Mouse (Mus musculus) MEL (cell line): ENCODE measurements around the gene Gm20696. TPM values are rescaled to one million over a fixed set of nuclear protein-coding genes. Genes with fewer than 3 reads are reported as not detected.

Experiments
- DNase-seq: peaks from one replicate; pipeline ENCODE4 v3.0.0; 2011; ENCODE audit warnings: low read depth, low spot score
- H3K27ac ChIP-seq: 2 replicates; pipeline ENCODE4 v1.5.1; 2012; ENCODE audit warnings: low read depth, mild to moderate bottlenecking, control low read depth, low read length, moderate library complexity; ENCODE audit not compliant: control insufficient read depth
- H3K27me3 ChIP-seq, 2 experiments: fragments of 150-350 bp in 1 of 2; sonication (generic) in 1 of 2; 2 replicates each; pipeline ENCODE4 v1.6.1; 2012; ENCODE audit warnings: low read length in 2 of 2, mild to moderate bottlenecking in 2 of 2, improper control_type of control experiment in 1 of 2, moderate library complexity in 1 of 2; ENCODE audit not compliant: insufficient read depth in 2 of 2, control insufficient read depth in 1 of 2
- H3K36me3 ChIP-seq, 2 experiments: 2 replicates each; pipeline ENCODE4 v1.6.1; 2012 to 2014; ENCODE audit warnings: low read length in 2 of 2, improper control_type of control experiment in 1 of 2, inconsistent platforms in 1 of 2, mild to moderate bottlenecking in 1 of 2; ENCODE audit not compliant: insufficient read depth in 2 of 2, control insufficient read depth in 1 of 2
- H3K4me1 ChIP-seq, 2 experiments: fragments of 150-350 bp in 1 of 2; sonication (generic) in 1 of 2; 2 replicates each; pipeline ENCODE4 v1.6.1; 2012; ENCODE audit warnings: low read length in 2 of 2, improper control_type of control experiment in 1 of 2, mild to moderate bottlenecking in 1 of 2; ENCODE audit not compliant: insufficient read depth in 2 of 2, control insufficient read depth in 1 of 2
- H3K4me3 ChIP-seq, 2 experiments: fragments of 150-350 bp in 1 of 2; sonication (generic) in 1 of 2; 2 replicates each; pipeline ENCODE4 v1.5.1; 2012; ENCODE audit warnings: low read depth in 2 of 2, low read length in 2 of 2, mild to moderate bottlenecking in 2 of 2, moderate library complexity in 2 of 2, control low read depth in 1 of 2, improper control_type of control experiment in 1 of 2; ENCODE audit not compliant: control insufficient read depth in 1 of 2, insufficient read depth in 1 of 2
- H3K79me2 ChIP-seq: 2 replicates; pipeline ENCODE4 v1.6.1; 2012; ENCODE audit warnings: mild to moderate bottlenecking, low read length, moderate library complexity; ENCODE audit not compliant: control insufficient read depth, poor library complexity, insufficient read depth
- H3K9ac ChIP-seq: 2 replicates; pipeline ENCODE4 v1.6.1; 2012; ENCODE audit warnings: low read depth, mild to moderate bottlenecking, control low read depth, low read length, moderate library complexity; ENCODE audit not compliant: control insufficient read depth, poor library complexity, severe bottlenecking
- H3K9me3 ChIP-seq: fragments of 150-350 bp; sonication (generic); replicated peaks from 2 replicates; pipeline ENCODE4 v1.6.1; 2012; ENCODE audit warnings: mild to moderate bottlenecking, low read length, improper control_type of control experiment, moderate library complexity; ENCODE audit not compliant: insufficient read depth
- CHD2 ChIP-seq: IDR thresholded peaks from 2 replicates; pipeline ENCODE4 v1.6.1; 2011; ENCODE audit warnings: low read length, improper control_type of control experiment
- E2F4 ChIP-seq: IDR thresholded peaks from 2 replicates; pipeline ENCODE4 v1.6.1; 2011; ENCODE audit warnings: low read depth, low read length, improper control_type of control experiment, borderline replicate concordance
- ETS1 ChIP-seq: IDR thresholded peaks from 2 replicates; pipeline ENCODE4 v1.6.1; 2012; ENCODE audit warnings: low read depth, mild to moderate bottlenecking, inconsistent platforms, low read length, improper control_type of control experiment, moderate library complexity
- GATA1 ChIP-seq: IDR thresholded peaks from 2 replicates; pipeline ENCODE4 v1.6.1; 2011; ENCODE audit warnings: low read depth, low read length, improper control_type of control experiment
- HCFC1 ChIP-seq: IDR thresholded peaks from 2 replicates; pipeline ENCODE4 v1.6.1; 2012; ENCODE audit warnings: low read depth, mild to moderate bottlenecking, inconsistent platforms, low read length, improper control_type of control experiment, moderate library complexity
- MAX ChIP-seq: IDR thresholded peaks from 2 replicates; pipeline ENCODE4 v1.6.1; 2011; ENCODE audit warnings: low read length, improper control_type of control experiment
- MAZ ChIP-seq: IDR thresholded peaks from 2 replicates; pipeline ENCODE4 v1.6.1; 2012; ENCODE audit warnings: low read depth, mild to moderate bottlenecking, inconsistent platforms, low read length, improper control_type of control experiment
- NELFE ChIP-seq: IDR thresholded peaks from 2 replicates; pipeline ENCODE4 v1.6.1; 2011; ENCODE audit warnings: low read depth, low read length, improper control_type of control experiment
- NRF1 ChIP-seq: IDR thresholded peaks from 2 replicates; pipeline ENCODE4 v1.6.1; 2014; ENCODE audit warnings: low read depth, mild to moderate bottlenecking, inconsistent platforms, low read length, improper control_type of control experiment, moderate library complexity; ENCODE audit not compliant: poor library complexity, insufficient read depth, severe bottlenecking
- POLR2A ChIP-seq, 2 experiments: IDR thresholded peaks; 2 replicates each; pipeline ENCODE4 v1.6.1; 2011 to 2012; ENCODE audit warnings: low read length in 2 of 2, mild to moderate bottlenecking in 2 of 2, control low read depth in 1 of 2, improper control_type of control experiment in 1 of 2, low read depth in 1 of 2, moderate library complexity in 1 of 2; ENCODE audit not compliant: control insufficient read depth in 1 of 2, insufficient read depth in 1 of 2, poor library complexity in 1 of 2
- POLR2AphosphoS2 ChIP-seq: IDR thresholded peaks from 2 replicates; pipeline ENCODE4 v1.6.1; 2011; ENCODE audit warnings: low read length, improper control_type of control experiment
- POLR2AphosphoS5 ChIP-seq: IDR thresholded peaks from 2 replicates; pipeline ENCODE4 v1.6.1; 2012; ENCODE audit warnings: low read depth, borderline replicate concordance, mild to moderate bottlenecking, inconsistent platforms, low read length, moderate library complexity, mixed read lengths
- RAD21 ChIP-seq: IDR thresholded peaks from 2 replicates; pipeline ENCODE4 v1.6.1; 2011; ENCODE audit warnings: mild to moderate bottlenecking, low read depth, low read length, improper control_type of control experiment
- SIN3A ChIP-seq: IDR thresholded peaks from 2 replicates; pipeline ENCODE4 v1.6.1; 2012; ENCODE audit warnings: low read length, improper control_type of control experiment, inconsistent platforms
- TCF12 ChIP-seq: IDR thresholded peaks from 2 replicates; pipeline ENCODE4 v1.6.1; 2014; ENCODE audit warnings: low read depth, mild to moderate bottlenecking, inconsistent platforms, low read length, improper control_type of control experiment, moderate library complexity
- UBTF ChIP-seq: IDR thresholded peaks from 2 replicates; pipeline ENCODE4 v1.6.1; 2012; ENCODE audit warnings: low read depth, mild to moderate bottlenecking, inconsistent platforms, low read length, improper control_type of control experiment, moderate library complexity, borderline replicate concordance; ENCODE audit not compliant: insufficient read depth
- USF2 ChIP-seq, 2 experiments: IDR thresholded peaks; 2 replicates each; pipeline ENCODE4 v1.6.1; 2011 to 2012; ENCODE audit warnings: improper control_type of control experiment in 2 of 2, low read length in 2 of 2, borderline replicate concordance in 1 of 2, inconsistent platforms in 1 of 2, low read depth in 1 of 2, mild to moderate bottlenecking in 1 of 2; ENCODE audit not compliant: insufficient read depth in 1 of 2
- ZKSCAN1 ChIP-seq: IDR thresholded peaks from 2 replicates; pipeline ENCODE4 v1.6.1; 2012; ENCODE audit warnings: low read depth, mild to moderate bottlenecking, inconsistent platforms, low read length, improper control_type of control experiment, moderate library complexity
- ZMIZ1 ChIP-seq: IDR thresholded peaks from 2 replicates; pipeline ENCODE4 v1.6.1; 2012; ENCODE audit warnings: low read depth, mild to moderate bottlenecking, inconsistent platforms, low read length, improper control_type of control experiment, moderate library complexity
- polyA plus RNA-seq, 2 experiments: library from polyadenylated mRNA; stranded (reverse) in 1 of 2; unstranded in 1 of 2; fragments of >175 nt in 1 of 2; fragments of >200 nt in 1 of 2; gene quantifications; 2 replicates each; pipeline versions ENCODE4 v1.2.1 to v1.2.4; 2012; ENCODE audit warnings: low replicate concordance in 2 of 2, low read depth in 1 of 2; ENCODE audit not compliant: insufficient read length in 2 of 2, insufficient read depth in 1 of 2, missing spikeins in 1 of 2
- total RNA-seq: library from RNA; depleted of rRNA; stranded (reverse); fragments of 300-350 nt; gene quantifications from 2 replicates; pipeline ENCODE4 v1.2.3, GENCODE M21; 2012

The Gm20696 gene
- total and polyA plus RNA-seq, 3 experiments = 0.07 to 0.39 TPM; not detected in 1

- no peaks in the 10 kb centered on the region for H3K27me3 ChIP-seq
- TF ChIP-seq NRF1 = no peak
- no peak for TF ChIP-seq POLR2AphosphoS2
- no peak for TF ChIP-seq SIN3A
- TF ChIP-seq ZKSCAN1 = no peak
- TF ChIP-seq MAZ = no peak
- TF ChIP-seq NELFE = no peak
- TF ChIP-seq CHD2 = no peak
- no peak for TF ChIP-seq POLR2AphosphoS5
- no peak for TF ChIP-seq RAD21
- no peak for TF ChIP-seq ZMIZ1
- no peak for TF ChIP-seq ETS1
- no peak for TF ChIP-seq E2F4
- no peak for TF ChIP-seq MAX
- TF ChIP-seq UBTF = no peak
- TF ChIP-seq TCF12 = no peak
- no peak for TF ChIP-seq POLR2A (IDR thresholded peaks at IDR 0.05; ENCODE audit: control insufficient read depth in 1 of 2, insufficient read depth in 1 of 2, low read depth in 1 of 2, low read length in 2 of 2, poor library complexity in 1 of 2)
- TF ChIP-seq USF2 (IDR thresholded peaks at IDR 0.05; ENCODE audit: borderline replicate concordance in 1 of 2, insufficient read depth in 1 of 2, low read depth in 1 of 2, low read length in 2 of 2) = no peak
- no peak for TF ChIP-seq GATA1
- TF ChIP-seq, all 39 proteins: peak for 0
- H3K79me2 ChIP-seq = no peaks in the 10 kb centered on the region
- no peak for DNase-seq
- H3K9ac ChIP-seq = no peak overlapping the region
- no peak overlapping the region for H3K4me3 ChIP-seq
- no peaks in the 10 kb centered on the region for H3K36me3 ChIP-seq
- no peak overlapping the region for H3K27ac ChIP-seq
- H3K4me1 ChIP-seq = no peaks in the 10 kb centered on the region
- H3K9me3 ChIP-seq = no peaks in the 10 kb centered on the region
These were observed 356.1 kb downstream of the Gm20696 start for GRCm38 (mm10) chr6:99310529-99310928.

DNA sequence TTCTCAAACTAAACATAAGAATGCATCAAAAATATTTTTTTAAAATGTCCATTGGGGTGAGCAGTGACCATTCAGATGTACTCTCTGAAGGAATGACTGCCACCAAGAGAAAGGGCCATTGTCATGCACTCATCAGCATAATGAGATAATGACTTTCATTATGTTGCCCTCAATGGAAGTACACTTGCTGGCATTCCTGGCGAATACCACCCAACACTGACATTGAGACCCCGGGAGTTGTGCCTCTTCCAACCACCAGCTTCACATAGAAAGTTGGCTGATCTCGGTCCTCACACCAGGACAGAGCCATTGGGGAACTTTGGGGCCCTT is 356.5 kb downstream of the Gm20696 start:
- Histone ChIP-seq H3K9ac (no peak overlapping the region), H3K27me3 (no peaks in the 10 kb centered on the region)
- no peak for TF ChIP-seq UBTF
- no peak for TF ChIP-seq ZMIZ1
- TF ChIP-seq HCFC1 = no peak

More for the DNA sequence above, 356.5 kb downstream of the Gm20696 start:
- Histone ChIP-seq H3K27ac (no peak overlapping the region), H3K4me3 (no peak overlapping the region), H3K4me1 (no peaks in the 10 kb centered on the region), H3K36me3 (no peaks in the 10 kb centered on the region), H3K9me3 (no peaks in the 10 kb centered on the region), H3K79me2 (no peaks in the 10 kb centered on the region)
- no peak for DNase-seq
